In the genomic region with DNA sequence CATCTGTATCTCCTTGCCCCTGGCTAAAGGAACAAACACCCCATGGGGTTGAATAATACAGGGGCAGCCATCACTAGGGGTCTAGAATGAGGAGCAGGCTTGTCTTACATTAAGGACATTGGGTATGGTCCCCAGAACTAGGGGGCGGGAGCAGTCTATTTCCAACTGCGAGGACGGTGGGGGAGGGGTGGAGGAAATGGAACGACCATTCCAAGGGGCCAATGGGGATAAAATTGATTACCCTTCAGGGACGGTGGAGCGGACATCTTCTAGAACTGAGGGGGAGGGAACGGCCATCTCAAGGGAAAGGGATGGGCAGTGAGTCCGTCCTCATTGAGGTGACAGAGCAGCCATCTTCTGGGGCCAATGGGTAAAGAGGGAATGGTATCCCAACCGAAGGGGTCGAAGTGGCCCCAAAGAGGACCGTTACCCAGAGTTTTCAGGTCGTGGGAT, we compare ENCODE assay signal across 8 mouse cellular contexts. TPM values are rescaled to one million over a fixed set of nuclear protein-coding genes. Genes with fewer than 3 reads are reported as not detected.
DNase-seq lines count a peak whose midpoint lies in the region; ATAC-seq lines count a peak whose summit lies in the region.

No protein-coding gene starts in this region.

- H3K4me3 ChIP-seq in hindbrain, embryonic 14.5 days (replicated peaks; ENCODE audit: low read length): peak overlapping the region; percentile 65
- peak overlapping the region; percentile 76 for H3K4me3 ChIP-seq in midbrain, embryonic 13.5 days (replicated peaks)

- under 1% methylated on average over 12 of the region's 12 CpGs for WGBS in hindbrain, embryonic 14.5 days
- WGBS in midbrain, embryonic 13.5 days: 2% methylated on average over 12 of the region's 12 CpGs

- H3K36me3 ChIP-seq in hindbrain, embryonic 14.5 days (replicated peaks; ENCODE audit: control insufficient read depth, insufficient read depth): peaks cover 49% of the 10 kb centered on the region
- H3K36me3 ChIP-seq in midbrain, embryonic 13.5 days: peaks cover 42% of the 10 kb centered on the region

- no peaks in the 10 kb centered on the region for H3K9me3 ChIP-seq in hindbrain, embryonic 14.5 days (ENCODE audit: control insufficient read depth, low read length)
- H3K9me3 ChIP-seq in midbrain, embryonic 13.5 days: no peaks in the 10 kb centered on the region

- peak overlapping the region; percentile 90 for H3K4me2 ChIP-seq in hindbrain, embryonic 14.5 days (replicated peaks)
- H3K4me2 ChIP-seq in midbrain, embryonic 13.5 days (replicated peaks): peak overlapping the region; percentile 87

- H3K9ac ChIP-seq in hindbrain, embryonic 14.5 days: peak overlapping the region; percentile 85
- H3K9ac ChIP-seq in midbrain, embryonic 13.5 days (replicated peaks): peak overlapping the region; percentile 85

- DNase-seq in embryo, embryonic 10 days (ENCODE audit: low spot score): peak; percentile 37
- DNase-seq in embryo, embryonic 9.5 days (ENCODE audit: extremely low spot score): no peak
- DNase-seq in right cerebral cortex, postnatal 4 days: peak; percentile 54
- DNase-seq in right cerebral cortex, postnatal 25 days: no peak
- no peak for DNase-seq in hindbrain, embryonic 14.5 days (ENCODE audit: low spot score)
- no peak for DNase-seq in frontal cortex, postnatal 14 days (ENCODE audit: low spot score in 2 of 2)
- no peak for DNase-seq in adrenal gland, adult 8-10 months

- H3K4me1 ChIP-seq in hindbrain, embryonic 14.5 days (replicated peaks; ENCODE audit: control insufficient read depth, insufficient read depth, low read length): peaks cover 19% of the 10 kb centered on the region
- H3K4me1 ChIP-seq in midbrain, embryonic 13.5 days (replicated peaks): peaks cover 25% of the 10 kb centered on the region

- no peaks in the 10 kb centered on the region for H3K27me3 ChIP-seq in hindbrain, embryonic 14.5 days (ENCODE audit: control insufficient read depth, insufficient read depth, low read length)
- H3K27me3 ChIP-seq in midbrain, embryonic 13.5 days: no peaks in the 10 kb centered on the region

- ATAC-seq in hindbrain, embryonic 14.5 days (ENCODE audit: low FRiP score): peak; percentile 63
- ATAC-seq in midbrain, embryonic 13.5 days: peak; percentile 72; the same call in 1 of the 2 replicates

- H3K27ac ChIP-seq in hindbrain, embryonic 14.5 days: peak overlapping the region; percentile 73
- H3K27ac ChIP-seq in midbrain, embryonic 13.5 days: peak overlapping the region; percentile 79

RNA-seq across cellular contexts. Expression of gene Lrrc29, which starts 0.4 kb away (rescaled TPM):
- 0.46 and 0.92 TPM in 2 replicates for polyA plus RNA-seq in hindbrain, embryonic 14.5 days (2014; fragmentation: Nextera tagmentation; extraction: Ambion mirVana)
- polyA plus RNA-seq in midbrain, embryonic 13.5 days (2015; fragmentation: Nextera tagmentation; extraction: Ambion mirVana): 0.98 and 1.1 TPM in 2 replicates
- 10 to 100 TPM in 2 of 4 experiments, 1 to 10 TPM in 2; 3.1 to 14.2 (median 8.5) TPM for total RNA-seq in adrenal gland, adult 8-10 months (2022)

RNA-seq across cellular contexts. Expression of gene Tmem208, which starts 0.5 kb away (rescaled TPM):
- 141 and 147 TPM in 2 replicates for polyA plus RNA-seq in hindbrain, embryonic 14.5 days (2014; fragmentation: Nextera tagmentation; extraction: Ambion mirVana)
- 121 TPM in 2 replicates for polyA plus RNA-seq in midbrain, embryonic 13.5 days (2015; fragmentation: Nextera tagmentation; extraction: Ambion mirVana)
- 10 to 100 TPM; 62.1 to 66.9 (median 65.1) TPM for total RNA-seq in adrenal gland, adult 8-10 months (2022)

RNA-seq across cellular contexts. Expression of gene Elmo3, which starts 20.3 kb away (rescaled TPM):
- 1.1 and 1.6 TPM in 2 replicates for polyA plus RNA-seq in hindbrain, embryonic 14.5 days (2014; fragmentation: Nextera tagmentation; extraction: Ambion mirVana)
- 0.97 and 1.1 TPM in 2 replicates for polyA plus RNA-seq in midbrain, embryonic 13.5 days (2015; fragmentation: Nextera tagmentation; extraction: Ambion mirVana)
- total RNA-seq in adrenal gland, adult 8-10 months (2022): 10 to 100 TPM in 2 of 4 experiments, 1 to 10 TPM in 2; 7.0 to 14.0 (median 9.3) TPM

RNA-seq across cellular contexts. Expression of gene Fhod1, which starts 22.1 kb away (rescaled TPM):
- polyA plus RNA-seq in hindbrain, embryonic 14.5 days (2014; fragmentation: Nextera tagmentation; extraction: Ambion mirVana): 0.58 and 0.70 TPM in 2 replicates
- polyA plus RNA-seq in midbrain, embryonic 13.5 days (2015; fragmentation: Nextera tagmentation; extraction: Ambion mirVana): 0.53 and 0.57 TPM in 2 replicates
- 10 to 100 TPM; 11.8 to 21.9 (median 17.1) TPM for total RNA-seq in adrenal gland, adult 8-10 months (2022)

RNA-seq across cellular contexts. Expression of gene Slc9a5, which starts 23.0 kb away (rescaled TPM):
- 11.4 and 12.1 TPM in 2 replicates for polyA plus RNA-seq in hindbrain, embryonic 14.5 days (2014; fragmentation: Nextera tagmentation; extraction: Ambion mirVana)
- polyA plus RNA-seq in midbrain, embryonic 13.5 days (2015; fragmentation: Nextera tagmentation; extraction: Ambion mirVana): 5.4 and 5.6 TPM in 2 replicates
- total RNA-seq in adrenal gland, adult 8-10 months (2022): 1 to 10 TPM in 3 of 4 experiments, under 1 TPM in 1; 0.73 to 1.9 (median 1.4) TPM

Comparison
In these comparisons a context has a peak if more than half of its experiments do, and no peak if none do; other contexts are left out.
1. DNase-seq: peak in embryo, embryonic 10 days (single experiment) and right cerebral cortex, postnatal 4 days (single experiment); none in embryo, embryonic 9.5 days (single experiment), right cerebral cortex, postnatal 25 days (single experiment), hindbrain, embryonic 14.5 days (single experiment), frontal cortex, postnatal 14 days (0 of 2) and adrenal gland, adult 8-10 months (single experiment).